Mouse (Mus musculus) kidney, adult 2 months (tissue): ENCODE results near the gene Zgpat. TPM values are rescaled to one million over a fixed set of nuclear protein-coding genes. Genes with fewer than 3 reads are reported as not detected.

Experiments
- DNase-seq: peaks from one replicate; pipeline ENCODE4 v3.0.0; 2021
- H3K27ac ChIP-seq: fragments of 200-500 bp; 2 replicates; pipeline ENCODE4 v1.5.1; 2012; ENCODE audit warnings: low read depth, low read length, control low read depth, inconsistent platforms; ENCODE audit not compliant: insufficient read depth
- H3K27me3 ChIP-seq: fragments of 200-500 bp; replicated peaks from 2 replicates; pipeline ENCODE4 v1.6.1; 2012; ENCODE audit warnings: mild to moderate bottlenecking, moderate library complexity, low read length, inconsistent platforms; ENCODE audit not compliant: control insufficient read depth, insufficient read depth
- H3K36me3 ChIP-seq: fragments of 200-500 bp; 2 replicates; pipeline ENCODE4 v1.6.1; 2012; ENCODE audit warnings: mild to moderate bottlenecking, moderate library complexity, low read length, inconsistent platforms; ENCODE audit not compliant: control insufficient read depth, insufficient read depth
- H3K4me1 ChIP-seq: fragments of 200-500 bp; 2 replicates; pipeline ENCODE4 v1.6.1; 2011; ENCODE audit warnings: low read length; ENCODE audit not compliant: control insufficient read depth, insufficient read depth
- H3K4me3 ChIP-seq: fragments of 200-500 bp; 2 replicates; pipeline ENCODE4 v1.5.1; 2011; ENCODE audit warnings: mild to moderate bottlenecking, low read depth, low read length, control low read depth; ENCODE audit not compliant: insufficient read depth
- CTCF ChIP-seq: fragments of 200-500 bp; conservative IDR thresholded peaks from 2 replicates; pipeline ENCODE4 v1.5.1; 2011; ENCODE audit warnings: low read depth, mild to moderate bottlenecking, control low read depth, low read length, moderate library complexity, mixed read lengths; ENCODE audit not compliant: insufficient read depth, insufficient read length
- POLR2A ChIP-seq: fragments of 200-500 bp; IDR thresholded peaks from one replicate; pipeline ENCODE4 v1.6.1; 2011; ENCODE audit warnings: low read depth, low read length, control low read depth
- WGBS: fragments of 180-500 bp; shearing (Covaris S2); methylation state at CpG from one replicate; pipeline ENCODE4 v1.1.7; 2018; 5-methylcytosine and 5-hydroxymethylcytosine counted together
- polyA plus RNA-seq: library from polyadenylated mRNA; depleted of rRNA; stranded (reverse); fragments of >200 nt; gene quantifications from 2 replicates; pipeline ENCODE4 v1.2.3, GENCODE M21; 2012

Gene Zgpat
- polyA plus RNA-seq, 1 experiment: 29.6 TPM

DNA sequence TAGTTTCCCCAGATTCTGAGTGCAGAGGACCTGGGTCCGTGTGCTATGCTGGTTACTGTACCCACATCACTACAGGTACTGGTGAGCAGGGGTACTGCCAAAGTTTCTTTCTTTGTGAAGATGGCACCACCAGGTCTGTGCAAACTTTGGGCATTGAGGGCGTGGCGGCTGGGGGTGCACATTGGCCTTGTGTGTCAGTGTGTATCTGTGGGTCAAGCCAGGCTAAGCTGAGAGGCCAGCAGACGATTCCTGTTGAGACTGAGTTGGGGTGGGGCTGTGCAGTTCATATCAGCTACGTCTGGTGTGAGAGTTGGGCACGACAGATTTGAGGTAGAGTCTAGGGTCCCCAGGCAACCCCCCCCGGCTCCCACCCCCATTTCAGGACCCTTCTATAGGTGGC is 19.7 kb downstream of the Zgpat start:
- H3K4me3 ChIP-seq: no peak overlapping the region
- 0 out of 2 replicates have a peak, but pooled peaks cover under 1% of the 10 kb centered on the region for H3K36me3 ChIP-seq
- 84% methylated on average over 7 of the region's 7 CpGs for WGBS
- no peak for TF ChIP-seq POLR2A
- TF ChIP-seq CTCF: no peak
- H3K4me1 ChIP-seq: no peaks in the 10 kb centered on the region
- no peak overlapping the region for H3K27ac ChIP-seq
- H3K27me3 ChIP-seq: no peaks in the 10 kb centered on the region
- no peak for DNase-seq

DNA sequence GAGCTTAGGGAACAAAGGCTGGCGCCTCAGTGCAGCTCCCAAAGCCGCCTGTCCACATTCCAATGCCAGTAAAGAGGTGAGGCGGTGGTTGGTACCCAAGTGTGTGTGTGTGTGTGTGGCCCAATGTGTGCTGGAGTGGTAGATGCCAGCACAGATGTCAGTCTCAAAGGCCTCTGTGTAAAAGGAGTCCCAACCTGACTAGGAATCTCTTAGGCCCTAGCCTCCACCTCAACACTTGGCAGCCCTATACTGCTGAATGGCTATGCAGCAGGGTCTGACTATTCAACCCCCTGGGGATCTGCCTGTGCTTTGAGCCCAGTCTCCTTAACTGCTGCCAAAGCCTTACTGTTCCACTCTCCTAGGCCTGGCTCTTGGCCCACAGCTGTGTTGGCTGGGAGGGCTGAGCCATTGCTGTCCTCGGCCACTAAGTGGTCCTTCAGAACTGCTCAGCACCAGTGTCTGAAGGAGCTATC is 20.2 kb downstream of the Zgpat start:
- H3K27me3 ChIP-seq: no peaks in the 10 kb centered on the region
- TF ChIP-seq CTCF (no peak), POLR2A (no peak)
- DNase-seq: peak; percentile 33
- 72% methylated on average over 4 of the region's 4 CpGs for WGBS
- no peaks in the 10 kb centered on the region for H3K4me1 ChIP-seq
- H3K27ac ChIP-seq: no peak overlapping the region
- H3K4me3 ChIP-seq: no peak overlapping the region
- H3K36me3 ChIP-seq: no peaks in the 10 kb centered on the region

DNA sequence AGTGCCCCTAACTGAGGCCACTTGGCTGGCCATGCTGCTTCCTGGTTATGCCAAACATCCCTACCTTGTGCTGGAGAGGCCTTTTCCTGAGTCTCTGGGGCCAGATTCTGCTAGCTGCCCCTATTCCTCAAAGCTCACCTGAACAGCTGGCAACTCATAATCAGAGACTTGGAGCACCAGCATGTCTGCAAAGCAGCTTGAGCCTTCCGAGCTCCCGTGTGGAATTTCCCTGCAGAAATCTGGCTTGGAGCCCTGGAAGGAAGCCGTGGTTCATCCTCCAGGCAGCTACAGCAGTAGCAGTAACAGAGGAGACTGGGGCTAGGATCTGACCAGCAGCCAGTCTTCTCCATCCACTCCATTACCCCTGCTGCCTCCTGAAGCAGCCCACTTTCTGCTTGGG is 21.2 kb downstream of the Zgpat start:
- H3K36me3 ChIP-seq: no peaks in the 10 kb centered on the region
- WGBS: 46% methylated on average over 3 of the region's 3 CpGs
- H3K4me1 ChIP-seq: no peaks in the 10 kb centered on the region
- peak; percentile 42 for DNase-seq
- TF ChIP-seq POLR2A (no peak), CTCF (no peak)
- H3K27ac ChIP-seq: no peak overlapping the region
- no peak overlapping the region for H3K4me3 ChIP-seq
- no peaks in the 10 kb centered on the region for H3K27me3 ChIP-seq

DNA sequence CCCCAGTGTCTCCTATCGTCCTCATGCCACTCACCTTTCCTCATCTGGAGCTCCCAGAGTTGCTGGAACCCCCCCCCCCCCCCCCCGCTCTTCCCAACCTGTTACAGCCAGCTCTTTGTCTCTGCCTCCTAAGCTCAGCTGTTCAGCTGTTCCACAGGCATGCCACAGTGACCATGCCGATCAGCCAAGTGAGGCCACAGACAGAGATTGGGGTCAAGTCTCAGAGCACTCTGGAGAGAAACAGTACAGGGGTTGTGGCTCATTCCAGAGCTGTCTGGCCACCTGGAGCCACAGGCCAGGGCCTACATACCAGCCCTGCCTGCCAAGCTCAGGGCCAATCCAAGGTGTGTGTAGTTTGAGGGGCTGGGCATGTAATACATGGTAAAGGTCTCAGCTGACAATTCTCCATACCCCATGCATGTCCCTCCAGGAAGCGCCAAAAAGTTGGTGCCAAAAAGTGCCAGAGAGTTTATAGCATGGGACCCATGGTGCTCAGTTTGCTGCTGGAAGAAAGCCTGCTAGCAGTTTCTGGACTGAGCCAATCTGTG is 22.0 kb downstream of the Zgpat start:
- H3K27me3 ChIP-seq: no peaks in the 10 kb centered on the region
- TF ChIP-seq CTCF (no peak), POLR2A (no peak)
- no peaks in the 10 kb centered on the region for H3K4me1 ChIP-seq
- H3K4me3 ChIP-seq: no peak overlapping the region
- no peaks in the 10 kb centered on the region for H3K36me3 ChIP-seq
- no peak overlapping the region for H3K27ac ChIP-seq
- WGBS: 65% methylated on average over 4 of the region's 4 CpGs
- DNase-seq: no peak

DNA sequence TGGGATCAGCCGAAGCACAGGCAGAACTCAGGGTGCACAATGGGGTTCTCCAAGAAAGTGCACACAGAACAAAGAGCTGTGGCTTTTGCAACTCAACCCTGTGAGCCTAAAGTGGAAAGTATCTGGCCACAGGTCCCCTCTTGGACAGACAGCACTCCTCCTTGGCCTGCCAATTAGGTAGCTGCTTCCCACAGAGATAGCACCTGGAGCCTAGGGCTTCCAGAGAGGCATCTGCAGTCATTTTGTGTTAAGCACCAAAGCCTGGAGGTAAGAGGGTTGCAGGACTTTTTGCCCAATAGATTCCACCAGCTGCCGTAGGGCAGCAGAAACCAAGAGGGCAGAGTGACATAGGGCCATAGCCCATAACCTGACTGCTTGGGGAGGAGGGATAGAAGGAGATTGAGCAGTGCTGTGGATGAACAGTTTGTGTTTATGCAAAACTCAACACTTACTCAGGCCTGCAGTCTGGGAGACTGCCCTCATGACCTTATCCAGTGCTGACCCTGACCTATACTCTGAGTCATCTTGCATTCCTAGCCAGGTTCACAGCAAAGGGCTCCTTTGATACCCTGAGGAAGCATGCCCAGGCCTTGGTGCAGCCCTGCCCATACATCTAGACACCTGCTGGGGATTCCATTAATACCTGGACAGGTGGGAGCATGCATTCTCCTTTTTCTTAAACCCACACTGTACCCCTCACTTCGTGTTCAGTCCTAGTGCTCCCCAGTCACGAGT is 25.6 kb downstream of the Zgpat start:
- DNase-seq: no peak
- H3K27me3 ChIP-seq: no peaks in the 10 kb centered on the region
- 76% methylated on average over 4 of the region's 4 CpGs for whole genome bisulfite sequencing
- no peak overlapping the region for H3K4me3 ChIP-seq
- TF ChIP-seq CTCF (no peak), POLR2A (no peak)
- H3K36me3 ChIP-seq: no peaks in the 10 kb centered on the region
- no peaks in the 10 kb centered on the region for H3K4me1 ChIP-seq
- no peak overlapping the region for H3K27ac ChIP-seq

DNA sequence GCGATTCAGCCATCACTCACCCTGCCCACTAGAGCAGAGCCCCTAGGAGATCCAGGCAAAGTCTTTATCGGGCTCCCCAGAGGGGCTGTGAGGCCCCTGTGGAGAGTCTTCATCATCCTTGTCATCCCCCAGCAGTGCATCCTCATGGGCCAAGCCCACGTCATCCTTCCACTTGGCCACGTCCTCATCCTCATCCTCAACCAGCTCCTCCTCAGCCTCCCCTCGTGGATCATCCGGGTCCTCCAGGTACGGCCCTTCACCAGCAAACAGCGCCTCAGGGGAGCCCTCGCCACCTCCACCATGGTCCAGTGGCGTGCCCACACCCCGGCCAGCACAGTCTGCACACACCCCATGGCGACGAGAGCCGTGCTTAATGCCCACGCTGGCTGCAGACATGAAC is 26.3 kb downstream of the Zgpat start:
- TF ChIP-seq CTCF: no peak
- no peak for TF ChIP-seq POLR2A
- WGBS: 92% methylated on average over 15 of the region's 15 CpGs
- H3K36me3 ChIP-seq: no peaks in the 10 kb centered on the region

DNA sequence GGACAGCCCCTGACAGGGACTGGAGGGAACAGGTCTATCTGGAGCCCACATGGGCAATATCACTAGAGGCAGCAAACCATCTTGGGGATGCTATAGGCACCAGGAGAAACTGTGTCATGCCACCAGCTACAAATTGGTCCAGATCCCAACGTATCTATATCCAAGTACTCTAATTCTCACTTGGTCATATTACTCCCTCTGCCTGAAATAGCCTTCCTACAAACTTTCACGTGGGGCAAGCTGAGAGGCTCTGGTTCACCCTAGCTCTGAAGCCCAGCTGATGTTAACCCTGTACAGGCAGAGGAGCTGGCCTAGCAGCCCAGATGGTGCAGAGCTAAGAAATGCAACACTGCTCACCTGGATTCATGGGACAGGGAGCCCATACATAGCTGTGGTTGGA is 26.8 kb downstream of the Zgpat start:
- H3K36me3 ChIP-seq: no peaks in the 10 kb centered on the region
- H3K27ac ChIP-seq: no peak overlapping the region
- WGBS: 62% methylated on average over 2 of the region's 2 CpGs
- H3K4me3 ChIP-seq: no peak overlapping the region
- no peaks in the 10 kb centered on the region for H3K27me3 ChIP-seq
- no peak for TF ChIP-seq POLR2A
- TF ChIP-seq CTCF: no peak
- no peak for DNase-seq
- no peaks in the 10 kb centered on the region for H3K4me1 ChIP-seq

More for the DNA sequence above, 26.3 kb downstream of the Zgpat start:
- no peak for DNase-seq
- Histone ChIP-seq H3K4me1 (no peaks in the 10 kb centered on the region), H3K27ac (no peak overlapping the region), H3K27me3 (no peaks in the 10 kb centered on the region), H3K4me3 (no peak overlapping the region)
